Mouse (Mus musculus) lung, adult 2 months (tissue): ENCODE measurements at regions not wholly inside any gene's neighbourhood (a gene's known extent, or its start where the extent isn't known, plus 50 kb on each side); places are given as distances from the start of the nearest gene placed in this dataset.

Experiments used
- CTCF ChIP-seq: fragments of 200-500 bp; IDR thresholded peaks from 2 replicates; pipeline ENCODE4 v1.5.1; 2011; ENCODE audit warnings: mild to moderate bottlenecking, low read length, control low read depth; ENCODE audit not compliant: insufficient read depth
- POLR2A ChIP-seq: fragments of 200-500 bp; IDR thresholded peaks from 2 replicates; pipeline ENCODE4 v1.6.1; 2011; ENCODE audit warnings: low read depth, mild to moderate bottlenecking, control low read depth, low read length, borderline replicate concordance; ENCODE audit errors: extremely low read depth

DNA sequence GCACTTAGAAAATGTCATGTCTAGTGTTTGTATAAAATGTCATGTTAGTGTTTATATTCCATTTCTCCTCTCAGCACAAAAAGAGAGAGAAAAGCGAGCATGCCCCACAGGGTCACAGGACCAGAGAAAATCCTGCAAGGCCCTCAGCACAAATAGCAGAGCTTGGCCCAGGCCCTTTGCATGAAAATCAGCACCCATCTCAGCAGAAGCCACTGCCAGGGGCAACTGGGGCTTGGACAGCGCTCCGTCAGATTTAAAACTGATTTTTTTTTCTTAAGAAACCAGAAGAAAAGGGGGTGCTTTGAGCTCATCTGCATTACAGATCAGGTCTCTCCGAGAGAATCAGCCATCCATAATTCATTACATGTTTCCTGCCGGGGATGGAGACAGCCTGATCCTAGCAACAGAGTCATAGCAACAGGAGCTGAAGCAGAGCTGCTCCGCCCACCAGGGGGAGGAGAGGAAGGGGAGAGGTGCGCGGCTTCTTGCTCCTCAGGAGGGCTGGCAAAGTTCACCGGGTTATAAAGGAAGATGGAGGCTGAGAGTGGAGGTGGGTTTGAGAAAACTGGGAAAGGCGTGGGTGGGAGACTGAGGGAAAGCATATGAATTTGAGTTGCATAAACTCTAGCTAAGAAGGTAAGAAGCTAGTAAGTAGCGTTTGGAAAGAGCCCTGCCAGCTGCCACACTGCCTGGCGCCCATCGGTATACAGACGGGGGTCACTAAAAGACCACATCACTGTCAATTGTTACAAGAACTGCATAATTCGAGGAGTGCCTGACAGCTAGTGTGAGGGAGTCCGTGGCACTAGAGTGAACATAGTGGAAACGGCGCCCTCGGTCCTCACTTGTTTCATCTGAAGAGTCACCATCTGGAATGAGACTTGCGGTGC lies 170.9 kb upstream of the Rapgef5 start:
- TF ChIP-seq CTCF (no peak), POLR2A (no peak)
